Mouse (Mus musculus) forebrain, embryonic 11.5 days (tissue): ENCODE measurements around the gene Erbb4. TPM values are rescaled to one million over a fixed set of nuclear protein-coding genes. Genes with fewer than 3 reads are reported as not detected.

ENCODE experiments used
- ATAC-seq: fragments of 200-750 bp; cut with Nextera tagmentation; replicated peaks from 2 replicates; pipeline ENCODE4 v1.8.0; 2017; ENCODE audit warnings: moderate TSS enrichment; ENCODE audit not compliant: low FRiP score
- DNase-seq: peaks from one replicate; pipeline ENCODE4 v3.0.0-alpha.2; 2017; ENCODE audit warnings: low spot score
- H3K27ac ChIP-seq: fragments of 300-500 bp; sonication (generic); 2 replicates; pipeline ENCODE4 v1.5.1; 2014; ENCODE audit warnings: low read depth, low read length
- H3K27me3 ChIP-seq: fragments of 300-500 bp; sonication (generic); 2 replicates; pipeline ENCODE4 v1.6.1; 2014; ENCODE audit warnings: mild to moderate bottlenecking, low read length, mixed read lengths; ENCODE audit not compliant: control insufficient read depth, insufficient read depth
- H3K36me3 ChIP-seq: fragments of 300-500 bp; sonication (generic); 2 replicates; pipeline ENCODE4 v1.6.1; 2014; ENCODE audit warnings: mild to moderate bottlenecking, low read length, moderate library complexity, mixed read lengths; ENCODE audit not compliant: control insufficient read depth, insufficient read depth
- H3K4me1 ChIP-seq: fragments of 300-500 bp; sonication (generic); replicated peaks from 2 replicates; pipeline ENCODE4 v1.6.1; 2014; ENCODE audit warnings: low read length, mixed read lengths; ENCODE audit not compliant: control insufficient read depth, insufficient read depth
- H3K4me2 ChIP-seq: fragments of 300-500 bp; sonication (generic); 2 replicates; pipeline ENCODE4 v1.6.1; 2014; ENCODE audit warnings: low read depth, mild to moderate bottlenecking, low read length, moderate library complexity, mixed read lengths; ENCODE audit not compliant: severe bottlenecking
- H3K4me3 ChIP-seq: fragments of 300-500 bp; sonication (generic); 2 replicates; pipeline ENCODE4 v1.5.1; 2014; ENCODE audit warnings: low read depth, low read length
- H3K9ac ChIP-seq: fragments of 300-500 bp; sonication (generic); 2 replicates; pipeline ENCODE4 v1.6.1; 2014; ENCODE audit warnings: low read length
- H3K9me3 ChIP-seq: fragments of 300-500 bp; sonication (generic); 2 replicates; pipeline ENCODE4 v1.6.1; 2016; ENCODE audit warnings: low read length, mixed read lengths; ENCODE audit not compliant: control insufficient read depth
- WGBS: fragments of 180-500 bp; shearing (Covaris S2); extraction: QIAGEN DNeasy Blood & Tissue Kit; methylation state at CpG from one replicate; pipeline ENCODE4 v1.1.7; 2014; 5-methylcytosine and 5-hydroxymethylcytosine counted together
- polyA plus RNA-seq: library from polyadenylated mRNA; unstranded; fragments of >200 nt; fragmentation: Nextera tagmentation; extraction: Ambion mirVana; gene quantifications from 2 replicates; pipeline ENCODE4 v1.2.1, GENCODE M21; 2014

Erbb4 gene
- polyA plus RNA-seq, 1 experiment from 2014 or later = 4.3 TPM

GRCm38 (mm10) chr1:68424336-68424983, 683.4 kb downstream of the Erbb4 start:
- ATAC-seq (no peak), DNase-seq (no peak)
- Histone ChIP-seq H3K9me3 (no peaks in the 10 kb centered on the region), H3K4me3 (no peak overlapping the region), H3K27ac (no peak overlapping the region), H3K9ac (no peak overlapping the region), H3K36me3 (no peaks in the 10 kb centered on the region), H3K27me3 (no peaks in the 10 kb centered on the region), H3K4me1 (no peaks in the 10 kb centered on the region), H3K4me2 (no peak overlapping the region)
- 83% methylated on average over 5 of the region's 5 CpGs for WGBS

GRCm38 (mm10) chr1:68401204-68401603, 706.7 kb downstream of the Erbb4 start:
- no peaks in the 10 kb centered on the region for H3K4me1 ChIP-seq
- peak; percentile 80 for ATAC-seq
- H3K36me3 ChIP-seq = no peaks in the 10 kb centered on the region
- no peaks in the 10 kb centered on the region for H3K9me3 ChIP-seq
- DNase-seq = no peak
- no peak overlapping the region for H3K4me2 ChIP-seq
- H3K4me3 ChIP-seq = no peak overlapping the region
- no peaks in the 10 kb centered on the region for H3K27me3 ChIP-seq
- WGBS = 30% methylated on average over 4 of the region's 4 CpGs
- no peak overlapping the region for H3K27ac ChIP-seq
- no peak overlapping the region for H3K9ac ChIP-seq

- no peaks in the 10 kb centered on the region for H3K9me3 ChIP-seq
- H3K4me3 ChIP-seq = no peak overlapping the region
- no peaks in the 10 kb centered on the region for H3K4me1 ChIP-seq
- DNase-seq = no peak
- H3K27me3 ChIP-seq = no peaks in the 10 kb centered on the region
- H3K36me3 ChIP-seq = no peaks in the 10 kb centered on the region
- 91% methylated on average over 2 of the region's 2 CpGs for WGBS
- no peak overlapping the region for H3K4me2 ChIP-seq
- no peak overlapping the region for H3K27ac ChIP-seq
- no peak for ATAC-seq
- H3K9ac ChIP-seq = no peak overlapping the region
These were observed 736.3 kb downstream of the Erbb4 start for GRCm38 (mm10) chr1:68371531-68371930.

GRCm38 (mm10) chr1:68333714-68334113, 774.1 kb downstream of the Erbb4 start:
- Histone ChIP-seq H3K4me3 (no peak overlapping the region), H3K4me1 (no peaks in the 10 kb centered on the region), H3K4me2 (no peak overlapping the region), H3K36me3 (no peaks in the 10 kb centered on the region), H3K27ac (no peak overlapping the region), H3K9ac (no peak overlapping the region), H3K27me3 (no peaks in the 10 kb centered on the region), H3K9me3 (no peaks in the 10 kb centered on the region)
- DNase-seq = no peak
- 32% methylated on average over 2 of the region's 2 CpGs for WGBS
- no peak for ATAC-seq

- no peak for ATAC-seq
- Histone ChIP-seq H3K9me3 (no peaks in the 10 kb centered on the region), H3K36me3 (no peaks in the 10 kb centered on the region), H3K27me3 (no peaks in the 10 kb centered on the region), H3K4me1 (no peaks in the 10 kb centered on the region), H3K4me2 (no peak overlapping the region), H3K9ac (no peak overlapping the region), H3K4me3 (no peak overlapping the region), H3K27ac (no peak overlapping the region)
- WGBS = 89% methylated on average over 4 of the region's 4 CpGs
- no peak for DNase-seq
These were observed 802.0 kb downstream of the Erbb4 start for GRCm38 (mm10) chr1:68305813-68306212.

- ATAC-seq = no peak
- no peak for DNase-seq
- no peaks in the 10 kb centered on the region for H3K4me1 ChIP-seq
- no peaks in the 10 kb centered on the region for H3K9me3 ChIP-seq
- H3K27me3 ChIP-seq = no peaks in the 10 kb centered on the region
- no peak overlapping the region for H3K27ac ChIP-seq
- H3K9ac ChIP-seq = no peak overlapping the region
- no peak overlapping the region for H3K4me2 ChIP-seq
- no peaks in the 10 kb centered on the region for H3K36me3 ChIP-seq
- no peak overlapping the region for H3K4me3 ChIP-seq
- 81% methylated on average over 2 of the region's 2 CpGs for WGBS
These were observed 823.4 kb downstream of the Erbb4 start for GRCm38 (mm10) chr1:68284443-68284842.

GRCm38 (mm10) chr1:68275819-68276218, 832.0 kb downstream of the Erbb4 start:
- DNase-seq = no peak
- Histone ChIP-seq H3K9ac (no peak overlapping the region), H3K36me3 (no peaks in the 10 kb centered on the region), H3K27ac (no peak overlapping the region), H3K4me2 (no peak overlapping the region), H3K9me3 (no peaks in the 10 kb centered on the region), H3K4me3 (no peak overlapping the region), H3K4me1 (no peaks in the 10 kb centered on the region), H3K27me3 (no peaks in the 10 kb centered on the region)
- 42% methylated on average over 5 of the region's 5 CpGs for WGBS
- no peak for ATAC-seq

- no peaks in the 10 kb centered on the region for H3K9me3 ChIP-seq
- H3K4me1 ChIP-seq = no peaks in the 10 kb centered on the region
- no peak for DNase-seq
- H3K9ac ChIP-seq = no peak overlapping the region
- WGBS = 36% methylated on average over 3 of the region's 3 CpGs
- no peaks in the 10 kb centered on the region for H3K36me3 ChIP-seq
- H3K27ac ChIP-seq = no peak overlapping the region
- no peak overlapping the region for H3K4me2 ChIP-seq
- no peak overlapping the region for H3K4me3 ChIP-seq
- no peaks in the 10 kb centered on the region for H3K27me3 ChIP-seq
- no peak for ATAC-seq
These were observed 929.3 kb downstream of the Erbb4 start for GRCm38 (mm10) chr1:68178580-68178979.

GRCm38 (mm10) chr1:68155253-68155652, 952.6 kb downstream of the Erbb4 start:
- 60% methylated on average over 1 of the region's 1 CpGs for WGBS
- Histone ChIP-seq H3K4me2 (no peak overlapping the region), H3K27me3 (no peaks in the 10 kb centered on the region), H3K4me3 (no peak overlapping the region), H3K4me1 (no peaks in the 10 kb centered on the region), H3K9ac (no peak overlapping the region), H3K36me3 (no peaks in the 10 kb centered on the region), H3K27ac (no peak overlapping the region), H3K9me3 (no peaks in the 10 kb centered on the region)
- DNase-seq (no peak), ATAC-seq (no peak)
